Mouse (Mus musculus) E14TG2a.4 (cell line): ENCODE data around the gene Pdik1l.

Experiments
- H3K27me3 ChIP-seq: 2 replicates; pipeline ENCODE4 v1.6.1; 2014; ENCODE audit warnings: low read length, control low read depth; ENCODE audit not compliant: insufficient read depth
- H3K36me3 ChIP-seq: 2 replicates; pipeline ENCODE4 v1.6.1; 2014; ENCODE audit warnings: low read length, control low read depth; ENCODE audit not compliant: insufficient read depth
- H3K4me1 ChIP-seq: replicated peaks from 2 replicates; pipeline ENCODE4 v1.6.1; 2014; ENCODE audit warnings: low read depth, low read length, control low read depth
- H3K4me3 ChIP-seq: replicated peaks from 2 replicates; pipeline ENCODE4 v1.5.1; 2014; ENCODE audit warnings: mild to moderate bottlenecking, low read length
- H3K9me3 ChIP-seq: 2 replicates; pipeline ENCODE4 v1.6.1; 2014; ENCODE audit warnings: low read length, control low read depth
- CTCF ChIP-seq: conservative IDR thresholded peaks from 2 replicates; pipeline ENCODE4 v1.5.1; 2014; ENCODE audit warnings: low read length
- NANOG ChIP-seq: IDR thresholded peaks from 2 replicates; pipeline ENCODE4 v1.6.1; 2014; ENCODE audit warnings: borderline replicate concordance, low read length, mixed read lengths
- POU5F1 ChIP-seq: IDR thresholded peaks from 2 replicates; pipeline ENCODE4 v1.6.1; 2014; ENCODE audit warnings: low read length, borderline replicate concordance

Gene Pdik1l

GRCm38 (mm10) chr4:134243516-134244250 lies 44.0 kb downstream of the Pdik1l start, which contains the start of gene E130218I03Rik:
TSS of gene E130218I03Rik (plus strand) at chr4:134243662.
- Histone ChIP-seq H3K4me3 (peak within 1 kb of the TSS; percentile 90), H3K27me3 (peaks cover 29% of the 10 kb centered on the region), H3K9me3 (no peaks in the 10 kb centered on the region), H3K36me3 (peaks cover 23% of the 10 kb centered on the region), H3K4me1 (peaks cover 49% of the 10 kb centered on the region)
- no peak for TF ChIP-seq CTCF
- no peak for TF ChIP-seq NANOG
- TF ChIP-seq POU5F1: no peak

- Histone ChIP-seq H3K9me3 (no peaks in the 10 kb centered on the region), H3K36me3 (peaks cover 12% of the 10 kb centered on the region), H3K4me1 (peaks cover 28% of the 10 kb centered on the region), H3K27me3 (peaks cover 43% of the 10 kb centered on the region), H3K4me3 (peak overlapping the region; percentile 76)
- no peak for TF ChIP-seq POU5F1
- TF ChIP-seq NANOG: no peak
- TF ChIP-seq CTCF: no peak
These were observed 49.0 kb downstream of the Pdik1l start for GRCm38 (mm10) chr4:134238686-134239085.

- peaks cover 8% of the 10 kb centered on the region for H3K36me3 ChIP-seq
- TF ChIP-seq POU5F1: no peak
- TF ChIP-seq CTCF: no peak
- no peak for TF ChIP-seq NANOG
- peak within 1 kb of the TSS; percentile 76 for H3K4me3 ChIP-seq
- peaks cover 47% of the 10 kb centered on the region for H3K27me3 ChIP-seq
- H3K9me3 ChIP-seq: no peaks in the 10 kb centered on the region
- H3K4me1 ChIP-seq: peaks cover 28% of the 10 kb centered on the region
These were observed 49.4 kb downstream of the Pdik1l start, which contains the start of gene Cnksr1 for GRCm38 (mm10) chr4:134238279-134238651. TSS of gene Cnksr1 (minus strand) at chr4:134238399.

- Histone ChIP-seq H3K9me3 (no peaks in the 10 kb centered on the region), H3K36me3 (peaks cover 3% of the 10 kb centered on the region; the same call in 1 of the 2 replicates), H3K4me1 (peaks cover 28% of the 10 kb centered on the region), H3K4me3 (peak overlapping the region; percentile 76), H3K27me3 (peaks cover 52% of the 10 kb centered on the region)
- TF ChIP-seq NANOG (no peak), CTCF (no peak), POU5F1 (no peak)
These were observed 50.0 kb downstream of the Pdik1l start for GRCm38 (mm10) chr4:134237582-134238278.

GRCm38 (mm10) chr4:134234876-134235275 lies 52.8 kb downstream of the Pdik1l start:
- TF ChIP-seq CTCF (no peak), NANOG (no peak), POU5F1 (no peak)
- H3K4me3 ChIP-seq: no peak overlapping the region
- no peaks in the 10 kb centered on the region for H3K36me3 ChIP-seq

GRCm38 (mm10) chr4:134230431-134230830 lies 57.3 kb downstream of the Pdik1l start:
- peaks cover 61% of the 10 kb centered on the region for H3K27me3 ChIP-seq
- H3K36me3 ChIP-seq: no peaks in the 10 kb centered on the region
- TF ChIP-seq NANOG (no peak), CTCF (no peak), POU5F1 (no peak)
- H3K4me1 ChIP-seq: peaks cover 45% of the 10 kb centered on the region
- no peak overlapping the region for H3K4me3 ChIP-seq
- no peaks in the 10 kb centered on the region for H3K9me3 ChIP-seq

More at GRCm38 (mm10) chr4:134234876-134235275, 52.8 kb downstream of the Pdik1l start:
- Histone ChIP-seq H3K9me3 (no peaks in the 10 kb centered on the region), H3K4me1 (peaks cover 47% of the 10 kb centered on the region), H3K27me3 (peaks cover 73% of the 10 kb centered on the region)

- H3K4me1 ChIP-seq: peaks cover 32% of the 10 kb centered on the region
- peaks cover 34% of the 10 kb centered on the region for H3K27me3 ChIP-seq
- no peak within 1 kb of the TSS for H3K4me3 ChIP-seq
- no peaks in the 10 kb centered on the region for H3K9me3 ChIP-seq
- no peaks in the 10 kb centered on the region for H3K36me3 ChIP-seq
- TF ChIP-seq CTCF (no peak), POU5F1 (no peak), NANOG (no peak)
These were observed 60.5 kb downstream of the Pdik1l start, which contains the start of gene Catsper4 for GRCm38 (mm10) chr4:134227194-134227593. TSS of gene Catsper4 (minus strand) at chr4:134227383.
